Mouse (Mus musculus): ENCODE results near the gene Clec2d. TPM values are rescaled to one million over a fixed set of nuclear protein-coding genes. Genes with fewer than 3 reads are reported as not detected.
"Not testable (repeated sequence)": the region's sequence is repeated elsewhere in the genome, so short reads cannot be mapped to it uniquely, and the experiment has no call there.

The Clec2d gene
- total RNA-seq (2021), result 10 to 100 TPM; 32.0 to 46.1 TPM
- long read RNA-seq, experiment 1, partial matches to known transcripts, result 0 of 1 reads
- long read RNA-seq, experiment 1, other reads (novel, unspliced or antisense), result 0 of 1 reads
- long read RNA-seq, experiment 2, result 0 reads

DNA sequence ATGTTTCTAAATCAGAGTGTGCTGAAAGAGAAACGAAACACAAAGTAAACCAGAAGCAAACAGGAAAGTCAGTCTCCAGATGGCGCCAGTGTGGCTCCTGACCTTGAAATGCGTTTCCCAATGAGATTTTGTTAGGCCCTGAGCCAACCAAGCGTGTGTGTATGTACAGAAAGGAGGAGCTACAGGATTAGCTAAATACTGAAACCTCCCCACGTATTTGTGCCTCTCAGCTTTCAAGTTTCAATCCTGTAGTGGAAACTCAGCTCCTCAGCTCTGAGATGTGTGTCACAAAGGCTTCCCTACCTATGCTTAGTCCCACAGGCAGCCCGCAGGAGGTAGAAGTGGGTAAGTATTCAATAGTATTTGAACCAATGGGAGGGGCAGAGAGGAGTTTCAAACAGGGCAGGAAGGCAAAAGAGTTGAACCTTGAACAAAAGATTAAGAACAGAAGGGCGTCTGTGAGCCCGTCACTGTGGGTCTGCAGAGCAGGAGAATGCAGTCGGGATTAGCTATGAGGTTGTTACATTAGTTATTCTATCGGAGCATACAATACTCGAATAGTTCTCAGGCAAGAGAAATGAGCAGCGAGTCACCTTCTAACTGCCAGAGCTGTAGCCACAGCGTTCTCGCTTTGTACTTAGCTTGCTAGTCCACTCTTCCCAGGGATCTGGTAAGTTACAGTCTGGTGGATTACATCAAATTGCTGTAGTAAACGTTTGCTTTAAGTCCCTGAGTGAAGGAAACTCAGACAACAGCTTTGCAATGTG, at the start of gene Clec2d:
Gene Clec2d, plus strand, starts transcription at position 213 of the 767 bp plus-strand sequence.
- peak; percentile 92 to 94 for DNase-seq

DNA sequence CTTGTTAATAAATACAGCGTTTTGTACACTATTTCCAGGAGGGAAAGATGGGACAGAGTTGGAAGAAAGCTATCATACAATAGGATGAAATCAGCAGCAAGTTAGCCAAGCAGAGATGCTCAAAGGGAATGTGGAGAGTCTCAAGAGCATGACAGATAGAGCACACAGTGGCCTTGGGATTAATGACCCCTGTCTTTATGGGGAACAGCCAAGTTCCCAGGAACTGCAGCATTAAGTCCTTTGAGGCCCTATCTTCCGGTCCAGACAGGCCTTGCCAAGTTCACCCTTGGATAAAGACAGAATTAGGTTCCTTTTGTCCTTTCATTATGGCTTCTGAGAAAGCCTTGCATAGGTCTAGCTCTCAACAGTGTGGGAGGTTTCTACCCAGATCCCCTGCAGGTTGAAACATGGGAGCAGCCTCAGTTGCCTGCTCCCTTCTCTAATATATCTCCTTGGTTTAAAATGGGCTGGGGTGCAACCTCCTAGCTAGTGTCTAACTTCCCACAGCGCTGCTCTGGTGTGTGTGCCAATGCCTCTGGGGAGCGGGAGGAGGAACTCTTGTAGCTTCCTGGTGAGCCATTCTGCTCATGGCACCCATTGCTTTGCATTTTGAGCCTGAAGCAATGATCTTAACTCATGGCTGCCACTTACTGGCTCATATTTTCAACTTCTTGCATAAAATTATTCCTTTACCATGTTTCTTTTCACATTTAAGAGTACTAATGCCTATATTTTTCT, 47.6 kb upstream of the Clec2d start:
- DNase-seq, result peak in 1 of 2 experiments; percentile 49

DNA sequence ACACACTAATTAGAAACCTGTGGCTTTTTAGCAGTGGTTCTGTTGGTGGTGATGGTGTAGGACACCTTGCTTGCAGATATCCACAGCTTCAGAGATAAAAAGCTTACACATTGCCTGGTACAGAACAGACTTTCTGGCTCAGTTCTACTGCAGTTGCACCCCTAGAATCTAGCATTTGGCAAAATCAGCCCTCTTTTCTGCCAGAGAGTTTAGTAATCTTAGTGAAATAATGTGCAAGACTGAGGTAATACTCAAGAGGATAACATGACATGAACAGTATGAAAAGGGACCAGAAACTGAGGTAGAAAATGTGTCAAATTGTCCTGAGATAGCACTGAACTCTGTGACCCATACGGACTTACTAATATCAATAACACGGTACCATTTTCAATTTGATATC, 33.6 kb upstream of the Clec2d start:
- DNase-seq, result peak; percentile 64 to 73

DNA sequence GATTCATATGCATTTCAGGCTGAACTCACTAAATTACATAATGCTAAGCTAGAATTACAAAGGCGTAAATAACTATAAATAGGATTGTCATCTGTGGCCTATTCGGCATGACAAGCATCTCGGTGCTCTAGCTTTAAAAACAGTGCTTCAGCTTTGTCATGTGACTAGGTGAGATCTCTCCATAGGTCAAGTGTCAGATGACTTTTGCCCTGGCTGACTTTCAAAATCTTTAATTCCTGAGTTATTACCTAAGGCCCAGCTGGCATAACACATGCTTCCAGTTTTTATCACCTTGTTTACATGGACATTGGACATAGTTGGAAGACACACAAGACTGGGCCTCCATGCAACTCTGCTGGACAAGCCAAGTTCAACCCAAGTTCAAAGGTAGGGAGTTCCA, 20.3 kb upstream of the Clec2d start:
- DNase-seq, result peak; percentile 67 to 77

DNA sequence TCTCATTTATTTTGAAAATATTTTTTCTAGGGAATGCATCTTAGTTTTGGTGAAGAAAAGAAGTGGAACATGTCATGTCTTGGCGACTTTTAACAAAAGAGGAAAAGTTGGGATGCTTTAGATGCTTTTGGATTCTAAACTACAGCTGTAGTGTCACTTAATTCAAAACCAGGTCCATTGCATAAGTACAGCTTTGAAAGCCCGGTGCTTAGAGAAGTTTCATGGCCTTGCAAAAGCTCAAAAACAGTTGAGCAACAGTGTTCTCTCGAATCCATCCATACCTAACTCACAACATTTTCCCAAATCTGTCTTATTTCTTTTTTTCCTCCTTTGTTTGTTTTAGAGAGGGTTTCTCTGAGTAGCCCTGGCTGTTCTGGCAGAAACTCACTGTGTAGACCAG, 19.3 kb upstream of the Clec2d start:
- DNase-seq, result no peak

DNA sequence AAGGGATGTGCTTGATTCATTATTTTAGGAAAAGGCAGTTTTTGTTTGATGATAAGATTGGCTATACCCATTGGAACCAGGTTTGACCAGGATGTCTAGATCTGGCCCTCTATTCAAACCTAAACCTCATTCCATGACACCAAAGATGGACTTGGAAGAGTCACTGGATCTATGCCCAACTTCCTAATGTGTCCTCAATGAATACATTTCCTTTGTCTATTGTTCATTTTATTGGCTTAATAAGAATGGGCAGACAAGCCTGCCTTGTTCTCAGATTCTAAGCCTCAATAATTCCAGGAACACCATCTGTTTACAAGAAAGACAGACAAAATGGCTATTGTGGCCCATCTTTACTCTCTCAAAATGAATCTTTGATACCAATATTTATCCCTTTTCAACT, 18.5 kb upstream of the Clec2d start:
- no peak for DNase-seq

DNA sequence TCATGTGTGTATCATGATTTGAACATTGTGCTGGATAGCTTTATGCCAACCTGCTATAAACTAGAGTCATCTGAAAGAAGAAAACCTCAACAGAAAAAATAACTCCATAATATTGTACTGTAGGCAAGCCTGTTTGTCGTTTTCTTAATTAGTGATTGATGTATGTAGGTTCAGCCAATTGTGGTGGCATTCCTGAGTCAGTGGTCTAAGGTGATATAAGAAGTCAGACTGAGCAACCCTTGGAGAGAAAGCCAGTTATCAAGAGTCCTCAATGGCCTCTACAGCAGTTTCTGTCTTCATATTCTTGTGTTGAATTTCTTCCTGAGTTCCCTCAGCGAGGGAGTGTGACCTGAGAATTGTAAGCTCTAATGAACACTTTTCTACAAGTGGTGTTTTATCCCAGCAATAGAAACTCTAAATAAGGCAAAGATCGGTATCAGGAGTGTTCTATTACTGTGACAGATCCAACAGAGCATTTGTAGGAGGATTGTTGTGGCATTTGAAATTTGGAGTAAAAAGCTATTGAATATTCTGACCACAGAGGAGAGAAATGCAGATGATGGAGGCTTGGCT, 17.7 kb upstream of the Clec2d start:
- DNase-seq, result no peak

DNA sequence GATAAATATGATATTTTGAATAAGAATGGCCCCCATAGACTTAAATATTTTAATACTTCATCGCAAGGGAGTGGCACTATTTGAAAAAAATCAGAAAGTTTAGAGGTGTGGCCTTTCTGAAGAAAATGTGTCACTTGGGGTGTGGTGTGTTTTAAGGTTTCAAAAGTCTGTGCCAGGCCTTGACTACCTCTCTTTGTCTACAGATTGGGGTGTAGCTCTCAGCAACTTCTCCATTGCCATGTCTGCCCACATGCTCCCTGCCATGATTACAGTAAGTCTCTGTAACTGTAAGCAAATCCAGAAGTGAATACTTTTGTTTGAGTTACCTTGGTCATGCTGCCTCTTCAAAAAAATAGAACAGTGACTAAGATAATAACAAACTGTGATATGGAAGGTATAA, 16.8 kb upstream of the Clec2d start:
- no peak for DNase-seq

DNA sequence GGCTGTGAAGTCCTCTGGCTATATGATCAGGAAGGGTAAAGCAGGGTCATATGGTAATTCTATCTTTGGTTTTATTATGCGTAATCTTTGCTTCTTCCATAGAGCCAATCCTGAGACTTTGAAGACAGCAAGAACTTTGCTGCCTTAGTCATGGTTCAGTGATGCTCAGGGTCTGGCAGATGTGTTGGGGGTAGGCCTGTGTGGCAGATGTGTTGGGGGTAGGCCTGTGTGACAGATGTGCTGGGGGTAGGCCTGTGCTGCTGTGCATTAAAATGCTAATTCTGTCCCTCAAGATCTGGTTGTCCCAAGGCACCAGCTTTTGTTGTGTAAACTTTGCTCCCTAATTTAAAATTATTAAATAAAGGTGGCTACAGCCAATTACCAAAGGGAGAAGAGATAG, 9.5 kb upstream of the Clec2d start:
- DNase-seq, result peak in 1 of 2 experiments; percentile 0

DNA sequence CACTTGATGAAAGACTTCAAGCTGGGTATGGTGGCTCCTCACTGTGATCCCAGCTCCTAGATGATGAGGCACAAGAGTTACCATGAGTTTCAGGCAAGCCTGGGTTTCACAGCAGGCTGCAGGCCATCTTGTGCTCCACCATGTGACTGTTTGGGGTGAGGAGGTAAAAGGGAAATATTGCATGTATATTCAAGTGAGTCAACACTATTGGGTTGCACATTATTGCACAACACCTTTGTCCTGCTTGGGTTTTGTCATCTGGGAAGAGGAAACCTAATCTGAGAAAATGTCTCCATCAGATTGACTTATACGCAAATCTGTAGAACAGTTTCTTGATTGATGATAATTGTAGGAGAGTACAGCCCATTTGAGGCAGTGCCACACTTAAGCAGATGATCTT, 8.7 kb upstream of the Clec2d start:
- DNase-seq, result peak in 1 of 2 experiments; percentile 1

DNA sequence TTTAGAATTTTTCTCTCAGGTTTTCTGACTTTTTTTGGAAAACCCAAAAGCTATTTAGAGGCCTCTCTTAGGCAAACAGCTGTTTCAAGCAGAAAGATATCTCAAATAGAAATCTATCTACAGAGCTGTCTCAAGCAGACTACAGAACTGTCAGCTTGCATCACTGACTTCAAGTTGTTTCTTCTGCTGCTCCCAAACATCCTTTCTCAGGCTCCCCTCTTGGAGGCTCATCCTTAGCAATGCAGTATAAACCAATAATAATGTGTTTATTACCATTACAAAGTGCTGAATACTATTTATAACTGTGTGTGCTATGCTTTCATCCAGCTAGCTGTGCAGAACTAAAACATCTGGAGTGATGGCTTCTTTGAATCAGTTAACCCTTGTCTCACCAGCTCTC, 5.6 kb upstream of the Clec2d start:
- no peak for DNase-seq

DNA sequence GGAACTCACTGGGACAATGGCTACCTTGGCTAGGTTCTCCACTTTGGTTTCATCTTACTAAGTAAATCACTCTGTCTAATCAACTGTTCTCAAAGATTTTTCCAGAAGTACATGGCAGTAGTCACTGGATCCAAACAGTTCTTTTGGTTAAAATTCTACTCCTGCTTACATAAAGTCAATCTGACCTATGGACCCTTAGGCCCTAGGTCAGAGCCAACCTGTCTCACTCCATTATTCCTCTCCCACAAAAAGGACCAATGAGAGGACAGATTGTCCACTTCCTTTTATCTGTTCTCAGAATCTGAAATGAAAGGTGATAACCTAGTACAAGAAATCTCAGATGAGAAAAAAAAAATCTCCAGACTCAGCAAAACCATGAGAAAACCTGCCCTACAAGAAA, 4.8 kb upstream of the Clec2d start:
- no peak for DNase-seq

DNA sequence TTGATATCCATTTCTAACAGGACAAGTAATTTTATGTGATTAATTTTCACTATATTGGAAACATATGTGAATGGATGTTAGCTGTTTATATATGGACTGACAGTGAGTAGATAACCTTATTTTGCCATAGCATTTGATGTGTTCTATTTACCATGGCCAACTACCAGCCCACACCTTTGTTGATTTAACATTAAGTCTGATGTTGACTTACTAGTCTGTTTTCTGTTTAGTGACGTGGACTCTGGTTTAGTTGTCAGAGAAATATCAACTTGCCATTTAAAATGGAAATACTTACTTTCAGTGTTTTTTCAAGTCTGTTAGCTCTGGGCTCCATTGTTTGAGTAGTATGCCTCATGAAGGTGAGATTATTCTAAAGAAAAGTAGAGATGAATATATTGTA, 3.8 kb upstream of the Clec2d start:
- DNase-seq, result no peak

DNA sequence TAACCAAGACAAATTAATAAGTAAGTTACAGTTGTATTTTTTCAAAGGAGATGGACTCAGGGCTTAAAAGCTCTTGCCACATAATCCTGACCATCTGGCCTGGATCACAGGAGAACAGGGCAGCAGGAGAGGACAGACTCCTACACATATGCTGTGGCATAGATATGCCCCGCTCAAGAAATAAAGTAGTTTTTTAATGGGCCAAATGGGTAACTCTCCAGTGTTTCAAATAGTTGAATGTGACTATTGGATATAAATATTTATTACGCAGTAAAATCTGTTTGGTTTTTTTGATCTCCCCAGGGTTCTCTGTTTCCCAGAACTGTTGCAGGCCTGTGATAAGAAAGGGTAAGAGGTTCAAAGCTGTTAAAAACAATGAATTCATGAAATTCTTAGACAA, 1.1 kb upstream of the Clec2d start:
- DNase-seq, result peak in 1 of 2 experiments; percentile 41

DNA sequence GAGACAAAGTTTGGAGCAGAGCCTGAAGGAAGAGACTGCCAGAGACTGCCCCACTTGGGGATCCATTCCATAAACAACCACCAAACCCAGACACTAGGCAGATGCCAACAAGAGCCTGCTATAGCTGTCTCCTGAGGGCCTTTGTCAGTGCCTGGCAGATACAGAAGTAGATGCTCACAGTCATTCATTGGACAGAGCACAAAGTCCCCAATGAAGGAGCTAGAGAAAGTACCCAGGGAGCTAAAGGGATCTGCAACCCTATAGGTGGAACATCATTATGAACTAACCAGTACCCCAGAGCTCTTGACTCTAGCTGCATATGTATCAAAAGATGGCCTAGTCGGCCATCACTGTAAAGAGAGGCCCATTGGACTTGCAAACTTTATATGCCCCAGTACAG, 584 bp upstream of the Clec2d start:
- DNase-seq, result peak; percentile 24 to 48

DNA sequence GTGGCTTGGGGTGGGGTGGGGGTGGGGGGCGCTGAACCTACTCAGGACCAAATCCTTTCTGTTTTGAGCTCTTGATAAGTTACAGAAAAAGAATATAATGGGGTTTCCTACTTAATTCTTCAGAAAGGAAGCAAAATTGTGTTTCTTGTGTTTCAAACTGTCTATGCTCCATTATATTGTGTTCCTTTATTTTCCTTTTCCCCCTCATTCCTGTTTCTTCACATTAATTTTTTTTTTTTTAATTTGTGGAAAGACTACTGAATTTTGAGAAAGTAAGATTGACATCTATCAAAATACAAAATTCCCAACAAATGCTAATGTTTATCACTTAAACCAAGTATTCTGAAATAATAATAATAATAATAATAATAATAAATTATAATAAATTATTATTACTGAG, 834 bp downstream of the Clec2d start:
- no peak for DNase-seq

DNA sequence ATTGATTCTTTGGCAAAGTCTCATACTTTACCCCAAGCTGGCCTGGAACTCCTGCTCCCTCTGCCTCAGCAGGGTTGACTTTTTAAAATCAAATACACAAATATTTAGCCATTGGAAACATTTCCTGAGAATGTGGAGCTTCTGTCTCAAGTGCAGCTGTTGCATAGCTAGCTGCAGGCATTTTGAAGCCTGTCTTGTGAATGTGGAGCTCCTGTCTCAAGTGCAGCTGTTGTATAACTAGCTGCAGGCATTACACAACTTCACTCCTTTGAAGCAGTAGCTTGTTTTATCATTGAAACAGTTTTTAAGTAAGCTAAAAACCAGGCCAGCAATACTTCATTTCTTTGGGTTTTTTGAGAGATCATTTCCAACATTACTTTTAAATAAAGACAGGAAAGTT, 1.3 kb downstream of the Clec2d start:
- peak; percentile 49 to 67 for DNase-seq

DNA sequence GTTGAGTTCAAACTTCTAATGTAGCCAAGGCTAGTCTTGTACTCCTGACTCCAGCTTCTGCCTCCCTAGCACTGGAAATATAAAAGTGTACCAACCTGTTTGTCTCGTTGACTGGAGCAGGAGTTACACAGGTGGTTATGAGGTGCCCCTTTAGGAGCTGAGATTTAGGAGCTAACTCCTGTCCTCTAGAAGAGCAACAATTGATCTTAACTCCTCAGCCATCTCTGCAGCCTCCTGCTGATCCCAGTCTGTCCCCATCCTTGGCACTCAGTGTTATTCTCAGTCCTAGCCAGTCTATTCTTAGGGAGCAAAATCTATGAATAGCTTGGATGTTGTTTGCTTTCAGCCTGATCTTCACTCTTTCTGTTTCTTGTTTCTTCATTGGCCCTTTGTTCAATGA, 2.1 kb downstream of the Clec2d start:
- DNase-seq, result peak; percentile 29 to 38

DNA sequence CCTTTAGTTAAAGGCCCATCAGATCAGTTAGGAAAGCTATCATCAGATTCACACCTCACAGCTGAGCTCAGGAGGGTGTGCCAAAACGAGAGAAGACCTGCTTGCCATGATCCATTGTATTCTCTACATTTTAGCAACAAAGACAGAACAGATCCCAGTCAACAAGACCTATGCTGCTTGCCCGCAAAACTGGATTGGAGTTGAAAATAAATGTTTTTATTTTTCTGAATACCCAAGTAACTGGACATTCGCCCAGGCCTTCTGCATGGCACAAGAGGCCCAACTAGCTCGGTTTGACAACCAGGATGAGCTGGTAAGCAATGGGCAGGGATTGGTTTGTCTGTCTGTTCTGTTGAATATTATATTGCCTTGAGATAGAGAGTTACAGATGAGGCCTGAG, 3.6 kb downstream of the Clec2d start:
- DNase-seq, result not testable (repeated sequence)

DNA sequence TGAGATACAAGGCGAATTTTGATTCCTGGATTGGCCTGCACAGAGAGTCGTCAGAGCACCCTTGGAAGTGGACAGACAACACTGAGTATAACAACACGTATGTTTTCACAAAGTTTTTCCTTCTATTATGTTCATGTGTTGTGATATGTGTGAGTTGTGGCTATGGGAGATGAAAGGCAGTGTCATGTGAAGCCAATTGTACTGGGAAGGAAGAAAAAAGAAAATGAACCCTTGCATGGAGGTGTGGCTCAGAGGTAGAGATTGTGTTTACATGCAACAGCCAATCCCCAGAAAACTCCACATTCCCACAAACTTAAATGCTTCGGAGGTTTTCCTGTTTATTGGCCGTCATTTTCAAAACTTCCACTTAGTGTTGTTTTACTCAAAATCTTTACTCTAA, 4.4 kb downstream of the Clec2d start:
- no peak for DNase-seq

DNA sequence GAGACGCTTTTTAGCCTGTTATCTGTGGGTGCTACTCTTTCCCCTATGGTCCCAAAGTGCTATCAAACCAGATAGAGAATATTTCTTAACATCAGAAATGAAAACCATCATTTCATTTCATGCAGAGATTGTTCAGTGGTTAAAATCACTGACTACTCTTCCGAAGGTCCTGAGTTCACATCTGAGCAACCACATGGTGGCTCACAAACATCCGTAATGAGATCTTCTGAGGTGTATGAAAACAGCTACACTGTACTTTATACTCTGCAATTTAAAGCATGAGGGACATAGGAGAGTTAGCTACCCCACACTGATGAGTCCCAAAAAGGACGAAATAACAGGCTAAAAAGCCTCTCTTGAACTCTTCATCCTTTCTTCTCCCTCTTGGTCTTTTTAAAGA, 5.6 kb downstream of the Clec2d start:
- DNase-seq, result no peak

DNA sequence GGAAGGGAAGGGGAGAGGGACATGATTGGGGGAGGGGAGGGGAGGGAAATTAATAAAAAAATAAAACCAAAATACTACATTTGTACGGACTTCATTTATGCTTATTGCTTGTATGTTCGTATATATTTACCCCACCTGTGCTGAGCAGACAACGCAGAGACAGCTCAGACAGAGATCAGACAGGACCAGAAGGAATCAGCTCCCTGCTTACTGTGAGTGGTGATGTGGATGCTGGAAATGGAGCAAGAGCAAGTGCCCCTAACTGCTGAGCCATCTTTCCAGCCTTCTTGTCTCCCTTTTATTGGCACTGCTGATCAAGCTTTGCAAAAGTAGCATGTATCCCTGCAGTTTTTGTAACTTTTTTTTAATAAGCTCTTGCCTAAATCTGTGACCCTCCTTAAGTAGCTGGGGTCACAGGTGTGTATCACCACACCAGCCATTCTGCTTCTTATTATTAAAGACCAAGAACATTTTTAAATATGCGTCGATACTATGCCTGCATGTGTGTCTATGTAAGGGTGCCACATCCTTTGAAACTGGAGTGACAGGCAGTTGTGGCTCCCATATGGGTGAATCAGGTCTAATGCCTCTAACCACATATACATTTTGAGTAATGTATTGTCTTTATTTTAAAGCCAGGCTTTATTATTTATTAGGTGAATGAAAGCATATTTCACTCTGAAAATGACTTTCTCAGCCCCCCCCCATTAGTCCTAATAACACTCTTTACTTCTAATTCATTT, 6.2 kb downstream of the Clec2d start:
- DNase-seq, result peak in 1 of 2 experiments; percentile 20
